Mouse (Mus musculus) lung, embryonic 15.5 days (tissue): ENCODE results near the gene Tmem135. TPM values are rescaled to one million over a fixed set of nuclear protein-coding genes. Genes with fewer than 3 reads are reported as not detected.

Source experiments
- ATAC-seq: fragments of 200-750 bp; cut with Nextera tagmentation; 2 replicates; pipeline ENCODE4 v1.8.0; 2017; ENCODE audit warnings: moderate number of reproducible peaks, borderline replicate concordance; ENCODE audit not compliant: low FRiP score, low TSS enrichment; ENCODE audit errors: extremely low read depth
- H3K27ac ChIP-seq: fragments of 300-500 bp; sonication (generic); 2 replicates; pipeline ENCODE4 v1.5.1; 2015; ENCODE audit warnings: moderate library complexity, mild to moderate bottlenecking, inconsistent platforms
- H3K27me3 ChIP-seq: fragments of 300-500 bp; sonication (generic); 2 replicates; pipeline ENCODE4 v1.6.1; 2015; ENCODE audit warnings: inconsistent platforms
- H3K36me3 ChIP-seq: fragments of 300-500 bp; sonication (generic); 2 replicates; pipeline ENCODE4 v1.6.1; 2015; ENCODE audit warnings: inconsistent platforms
- H3K4me1 ChIP-seq: fragments of 300-500 bp; sonication (generic); 2 replicates; pipeline ENCODE4 v1.6.1; 2015; ENCODE audit warnings: inconsistent platforms
- H3K4me2 ChIP-seq: fragments of 300-500 bp; sonication (generic); 2 replicates; pipeline ENCODE4 v1.6.1; 2015; ENCODE audit warnings: inconsistent platforms, mild to moderate bottlenecking, moderate library complexity
- H3K4me3 ChIP-seq: fragments of 300-500 bp; sonication (generic); 2 replicates; pipeline ENCODE4 v1.5.1; 2015; ENCODE audit warnings: mild to moderate bottlenecking, inconsistent platforms
- H3K9ac ChIP-seq: fragments of 300-500 bp; sonication (generic); 2 replicates; pipeline ENCODE4 v1.6.1; 2015; ENCODE audit warnings: inconsistent platforms
- H3K9me3 ChIP-seq: fragments of 300-500 bp; sonication (generic); 2 replicates; pipeline ENCODE4 v1.6.1; 2016; ENCODE audit warnings: inconsistent platforms
- WGBS: fragments of 180-500 bp; shearing (Covaris S2); methylation state at CpG from one replicate; pipeline ENCODE4 v1.1.7; 2015; 5-methylcytosine and 5-hydroxymethylcytosine counted together
- polyA plus RNA-seq: library from polyadenylated mRNA; unstranded; fragments of >200 nt; fragmentation: Nextera tagmentation; extraction: Ambion mirVana; gene quantifications from 2 replicates; pipeline ENCODE4 v1.2.1, GENCODE M21; 2015

Gene Tmem135
- polyA plus RNA-seq, 1 experiment from 2014 or later = 23.2 TPM

DNA sequence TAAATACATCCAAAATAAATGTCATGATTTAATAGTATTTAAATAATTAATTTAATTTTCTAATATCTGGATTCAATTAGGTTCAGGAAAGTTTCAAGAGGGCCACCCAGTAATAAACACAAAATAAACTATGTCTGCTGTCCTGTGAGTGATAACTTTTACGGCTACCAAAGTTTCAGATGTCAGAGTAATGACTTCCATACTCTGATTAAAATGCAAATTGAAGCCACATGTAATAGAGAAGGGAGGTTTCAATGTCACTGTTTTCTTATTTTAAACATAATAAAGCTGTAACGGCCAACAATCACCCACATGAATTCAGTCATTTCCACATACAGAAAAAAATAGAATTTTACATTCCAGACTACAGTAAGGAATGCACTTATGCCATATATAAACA, 145.2 kb downstream of the Tmem135 start:
- WGBS = 41% methylated on average over 2 of the region's 2 CpGs
- Histone ChIP-seq H3K4me3 (no peak overlapping the region), H3K36me3 (no peaks in the 10 kb centered on the region), H3K27me3 (no peaks in the 10 kb centered on the region), H3K4me2 (no peak overlapping the region), H3K4me1 (peaks cover 11% of the 10 kb centered on the region; the same call in 1 of the 2 replicates), H3K9me3 (no peaks in the 10 kb centered on the region), H3K9ac (no peak overlapping the region), H3K27ac (no peak overlapping the region)
- no peak for ATAC-seq

DNA sequence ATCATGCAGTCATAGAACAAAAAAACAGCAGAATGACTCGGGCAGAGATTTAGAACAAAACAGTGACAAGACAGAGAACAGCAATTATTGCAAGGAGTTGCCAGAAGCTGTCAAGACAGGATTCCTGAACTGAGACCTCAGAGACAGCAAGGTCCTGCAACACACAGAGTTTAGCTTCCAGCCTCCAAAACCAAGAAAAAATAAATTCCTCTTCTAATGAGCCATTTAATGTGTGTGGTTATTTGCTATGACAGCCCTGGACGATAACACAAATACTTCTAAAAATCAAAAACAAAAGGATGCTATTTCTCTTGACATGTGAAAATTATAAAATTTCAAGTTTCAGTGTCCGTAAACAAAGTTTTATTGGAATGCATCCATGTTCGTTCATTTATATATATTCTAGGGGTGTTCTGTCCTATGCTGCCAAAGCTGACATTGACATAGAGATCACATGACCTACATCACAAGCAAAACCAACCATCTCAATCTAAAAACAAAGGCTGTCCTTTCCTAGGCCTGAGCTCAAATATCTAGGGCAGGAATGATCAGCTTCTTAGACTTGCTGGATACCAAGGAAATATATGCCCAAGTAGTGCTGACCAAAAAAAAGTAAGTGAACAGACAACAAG, 146.0 kb downstream of the Tmem135 start:
- Histone ChIP-seq H3K9ac (no peak overlapping the region), H3K4me2 (no peak overlapping the region), H3K4me1 (peaks cover 11% of the 10 kb centered on the region; the same call in 1 of the 2 replicates), H3K27me3 (no peaks in the 10 kb centered on the region), H3K9me3 (no peaks in the 10 kb centered on the region), H3K4me3 (no peak overlapping the region), H3K36me3 (no peaks in the 10 kb centered on the region), H3K27ac (no peak overlapping the region)
- WGBS = 42% methylated on average over 4 of the region's 4 CpGs
- ATAC-seq = peak; percentile 76; the same call in 1 of the 2 replicates

DNA sequence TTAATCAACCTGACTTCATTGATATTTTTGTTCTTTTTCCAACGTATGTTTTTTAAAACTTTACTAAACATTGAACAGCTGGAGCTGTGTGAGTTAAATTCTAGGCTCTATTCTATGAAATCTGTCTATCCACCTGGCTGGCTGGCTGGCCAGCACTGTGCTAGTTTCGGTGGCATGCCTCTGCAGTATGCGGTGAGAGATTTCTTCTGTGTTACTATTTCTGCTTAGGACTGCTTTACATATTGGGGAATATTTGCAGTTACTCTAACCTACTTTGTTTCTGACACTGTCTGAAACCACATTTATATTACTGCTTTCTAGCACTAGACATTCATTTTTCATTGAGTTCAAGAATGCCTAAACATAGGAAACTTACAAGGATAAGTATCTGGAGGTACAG, 150.2 kb downstream of the Tmem135 start:
- Histone ChIP-seq H3K9ac (no peak overlapping the region), H3K27me3 (no peaks in the 10 kb centered on the region), H3K4me1 (peaks cover 11% of the 10 kb centered on the region; the same call in 1 of the 2 replicates), H3K27ac (no peak overlapping the region), H3K9me3 (no peaks in the 10 kb centered on the region), H3K4me3 (no peak overlapping the region), H3K36me3 (no peaks in the 10 kb centered on the region), H3K4me2 (no peak overlapping the region)
- WGBS = 71% methylated on average over 3 of the region's 3 CpGs
- ATAC-seq = no peak

GRCm38 (mm10) chr7:89253317-89253716, 150.7 kb downstream of the Tmem135 start:
- Histone ChIP-seq H3K4me2 (no peak overlapping the region), H3K27ac (no peak overlapping the region), H3K9ac (no peak overlapping the region), H3K4me1 (peaks cover 13% of the 10 kb centered on the region; the same call in 1 of the 2 replicates), H3K27me3 (no peaks in the 10 kb centered on the region), H3K9me3 (no peaks in the 10 kb centered on the region), H3K36me3 (no peaks in the 10 kb centered on the region), H3K4me3 (no peak overlapping the region)
- WGBS = 63% methylated on average over 2 of the region's 2 CpGs
- ATAC-seq = no peak

GRCm38 (mm10) chr7:89251880-89252453, 152.1 kb downstream of the Tmem135 start:
- Histone ChIP-seq H3K36me3 (no peaks in the 10 kb centered on the region), H3K9ac (no peak overlapping the region), H3K27ac (no peak overlapping the region), H3K4me2 (no peak overlapping the region), H3K27me3 (no peaks in the 10 kb centered on the region), H3K9me3 (no peaks in the 10 kb centered on the region), H3K4me3 (no peak overlapping the region), H3K4me1 (peaks cover 11% of the 10 kb centered on the region; the same call in 1 of the 2 replicates)
- WGBS = 35% methylated on average over 4 of the region's 4 CpGs
- peak; percentile 88; the same call in 1 of the 2 replicates for ATAC-seq

DNA sequence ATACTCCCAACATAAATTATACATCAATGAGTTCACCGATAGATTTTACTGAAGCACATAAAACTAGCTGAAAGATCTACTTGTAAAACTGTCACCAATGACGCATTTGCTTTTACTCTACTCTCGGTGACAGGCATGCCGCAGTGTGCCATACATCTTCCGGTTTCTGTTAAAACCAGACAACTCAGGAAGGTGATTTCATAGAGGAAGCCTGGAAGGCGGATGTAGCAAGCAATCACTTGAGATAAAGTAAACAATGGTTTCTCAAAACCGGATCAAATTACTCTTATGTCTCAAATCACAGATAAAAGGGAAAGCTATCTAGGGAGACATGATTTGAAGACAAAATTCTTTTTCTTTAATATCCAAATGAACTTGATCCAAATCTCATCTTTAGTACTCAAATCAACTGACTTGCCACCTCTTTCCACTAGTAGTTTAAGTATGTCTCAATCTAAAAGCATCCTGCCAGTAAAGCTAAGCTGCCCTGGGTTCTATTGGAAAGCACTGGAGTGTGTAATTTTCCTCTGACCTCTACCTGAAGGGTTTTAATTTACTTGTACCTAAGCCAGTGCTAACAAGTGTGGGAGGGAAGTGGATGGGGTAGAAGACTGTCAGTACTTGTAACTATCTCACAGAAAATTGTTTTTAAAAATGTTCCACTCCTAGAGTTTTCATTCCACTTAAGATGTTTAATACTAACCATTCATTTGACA, 155.7 kb downstream of the Tmem135 start:
- Histone ChIP-seq H3K36me3 (no peaks in the 10 kb centered on the region), H3K9me3 (no peaks in the 10 kb centered on the region), H3K4me2 (no peak overlapping the region), H3K4me1 (peaks cover 10% of the 10 kb centered on the region; the same call in 1 of the 2 replicates), H3K27ac (no peak overlapping the region), H3K9ac (no peak overlapping the region), H3K27me3 (no peaks in the 10 kb centered on the region), H3K4me3 (no peak overlapping the region)
- 11% methylated on average over 7 of the region's 7 CpGs for WGBS
- no peak for ATAC-seq

DNA sequence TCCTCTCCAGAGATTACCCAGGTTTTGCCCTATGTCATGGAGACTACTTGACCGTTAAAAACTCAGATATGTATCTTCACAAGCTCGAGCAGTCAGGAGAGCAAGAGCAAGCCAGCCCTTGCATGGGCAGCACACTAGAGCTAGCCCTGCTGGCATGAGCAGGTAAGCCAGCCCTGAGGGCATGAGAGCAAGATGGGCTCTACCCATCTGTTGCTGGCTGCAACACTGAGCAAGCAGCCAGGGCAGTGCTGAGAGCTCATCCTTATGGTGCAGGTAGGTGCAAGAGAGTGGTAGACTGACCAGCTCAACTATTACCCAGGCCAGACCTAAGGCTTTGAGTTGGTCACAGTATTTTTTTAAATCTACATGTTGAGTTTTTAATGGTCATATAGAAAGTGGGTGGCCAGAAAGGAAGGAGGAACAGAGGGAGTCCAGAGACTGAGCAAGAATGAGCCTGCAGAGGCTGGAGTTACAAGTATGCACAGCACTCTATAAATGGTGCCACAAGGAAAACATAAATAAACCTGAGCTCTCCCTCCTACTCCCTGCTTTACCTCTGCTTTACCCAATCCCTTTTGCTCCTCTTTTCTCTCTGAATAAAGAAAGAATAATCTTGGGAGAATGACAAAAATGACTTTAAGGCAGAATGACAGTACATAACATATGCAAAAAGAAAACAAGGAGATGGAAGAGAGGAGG, 156.9 kb downstream of the Tmem135 start:
- Histone ChIP-seq H3K4me3 (no peak overlapping the region), H3K9ac (no peak overlapping the region), H3K27ac (no peak overlapping the region), H3K9me3 (no peaks in the 10 kb centered on the region), H3K4me1 (peaks cover 10% of the 10 kb centered on the region; the same call in 1 of the 2 replicates), H3K27me3 (no peaks in the 10 kb centered on the region), H3K4me2 (no peak overlapping the region), H3K36me3 (no peaks in the 10 kb centered on the region)
- WGBS = 92% methylated on average over 2 of the region's 2 CpGs
- peak; percentile 23; the same call in 1 of the 2 replicates for ATAC-seq

DNA sequence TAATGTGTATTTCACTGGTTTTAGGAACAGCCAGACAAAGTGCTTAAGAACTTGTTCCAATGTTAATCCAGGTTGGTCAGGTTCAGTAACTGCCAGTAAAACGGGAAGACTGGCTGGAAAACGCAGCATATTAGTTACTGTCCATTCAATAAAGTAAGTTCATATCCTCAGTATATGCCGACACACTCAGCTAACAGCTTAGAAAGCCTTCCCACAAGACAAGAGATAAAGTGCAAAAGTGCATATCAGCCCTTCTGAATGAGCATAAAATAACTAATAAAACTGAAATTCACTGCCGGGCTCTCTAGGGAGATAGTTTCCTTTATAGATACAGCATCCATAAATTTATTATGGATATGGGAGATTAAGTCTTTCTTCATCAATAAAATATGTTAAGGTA, 161.5 kb downstream of the Tmem135 start:
- WGBS = 85% methylated on average over 4 of the region's 4 CpGs
- 0 out of 2 replicates have a peak, but pooled peaks cover 2% of the 10 kb centered on the region for H3K4me1 ChIP-seq
- H3K9me3 ChIP-seq = no peaks in the 10 kb centered on the region
- ATAC-seq = no peak
- H3K4me3 ChIP-seq = no peak overlapping the region
- H3K4me2 ChIP-seq = no peak overlapping the region
- no peaks in the 10 kb centered on the region for H3K27me3 ChIP-seq
- no peaks in the 10 kb centered on the region for H3K36me3 ChIP-seq
- H3K9ac ChIP-seq = no peak overlapping the region
- H3K27ac ChIP-seq = no peak overlapping the region

GRCm38 (mm10) chr7:89242143-89242542, 161.9 kb downstream of the Tmem135 start:
- Histone ChIP-seq H3K4me1 (no peaks in the 10 kb centered on the region), H3K4me2 (no peak overlapping the region), H3K27me3 (no peaks in the 10 kb centered on the region), H3K27ac (no peak overlapping the region), H3K4me3 (no peak overlapping the region), H3K9ac (no peak overlapping the region), H3K9me3 (no peaks in the 10 kb centered on the region), H3K36me3 (no peaks in the 10 kb centered on the region)
- no peak for ATAC-seq
- 65% methylated on average over 2 of the region's 2 CpGs for WGBS

- Histone ChIP-seq H3K9me3 (no peaks in the 10 kb centered on the region), H3K27ac (no peak overlapping the region), H3K36me3 (no peaks in the 10 kb centered on the region), H3K4me1 (no peaks in the 10 kb centered on the region), H3K4me3 (no peak overlapping the region), H3K9ac (no peak overlapping the region), H3K27me3 (no peaks in the 10 kb centered on the region), H3K4me2 (no peak overlapping the region)
- ATAC-seq = no peak
- WGBS = 74% methylated on average over 4 of the region's 4 CpGs
These were observed 164.4 kb downstream of the Tmem135 start for GRCm38 (mm10) chr7:89239592-89239991.

- no peaks in the 10 kb centered on the region for H3K27me3 ChIP-seq
- no peak for ATAC-seq
- H3K4me3 ChIP-seq = no peak overlapping the region
- H3K9me3 ChIP-seq = no peaks in the 10 kb centered on the region
- whole genome bisulfite sequencing = 78% methylated on average over 2 of the region's 2 CpGs
- H3K4me1 ChIP-seq = no peaks in the 10 kb centered on the region
- H3K36me3 ChIP-seq = no peaks in the 10 kb centered on the region
- no peak overlapping the region for H3K27ac ChIP-seq
- no peak overlapping the region for H3K9ac ChIP-seq
- no peak overlapping the region for H3K4me2 ChIP-seq
These were observed 167.4 kb downstream of the Tmem135 start for GRCm38 (mm10) chr7:89236592-89236991.
